34 mouse cellular contexts compared by ENCODE assay signal in the genomic region with DNA sequence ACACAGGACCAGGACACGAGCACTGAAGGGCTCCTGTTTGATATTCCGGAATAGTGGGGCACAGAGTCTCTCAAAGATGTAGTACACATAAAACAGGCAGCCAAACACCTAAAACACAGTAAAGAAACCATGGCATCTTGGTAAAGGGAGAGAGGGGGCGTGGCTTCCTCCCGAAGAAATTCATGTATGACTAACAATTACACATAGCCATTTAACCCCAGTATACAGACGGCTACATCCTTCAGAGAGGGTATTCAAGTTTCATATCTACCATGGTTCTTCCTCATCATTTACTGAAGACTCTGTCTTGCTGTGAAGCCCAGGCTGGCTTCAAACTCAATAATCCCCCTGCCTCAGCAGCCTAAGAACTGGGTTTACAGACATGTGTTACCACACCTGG. TPM values are rescaled to one million over a fixed set of nuclear protein-coding genes. Genes with fewer than 3 reads are reported as not detected.
DNase-seq lines count a peak whose midpoint lies in the region; ATAC-seq and TF ChIP-seq lines count a peak whose summit lies in the region.
"Had no signal": no experiment of that assay in that cellular context is flagged by ENCODE, and none has a peak within 500 bp of the region (broad histone marks: within the 10 kb centered on the region; RNA-seq: fewer than 3 reads in every experiment).

No protein-coding gene starts in this region.

- ATAC-seq in inflammation-experienced regulatory T-cells, adult 6 months, result peak; percentile 35
- ATAC-seq in neural tube, embryonic 15.5 days (ENCODE audit: low FRiP score), result no peak
- ATAC-seq: forebrain, embryonic 16.5 days had no signal

- H3K27me3 ChIP-seq in spleen, adult 2 months (ENCODE audit: control insufficient read depth, insufficient read depth, low read length), result no peaks in the 10 kb centered on the region
- no peaks in the 10 kb centered on the region for H3K27me3 ChIP-seq in neural tube, embryonic 15.5 days (replicated peaks)
- H3K27me3 ChIP-seq: embryonic facial prominence, embryonic 12.5 days; heart, embryonic 12.5 days; limb, embryonic 15.5 days; neural tube, embryonic 12.5 days had no signal

- no peak overlapping the region for H3K4me2 ChIP-seq in neural tube, embryonic 15.5 days
- H3K4me2 ChIP-seq: embryonic facial prominence, embryonic 12.5 days; heart, embryonic 12.5 days; hindbrain, embryonic 14.5 days; limb, embryonic 15.5 days; lung, embryonic 14.5 days; midbrain, embryonic 11.5 days; neural tube, embryonic 12.5 days had no signal

- peaks cover 10% of the 10 kb centered on the region for H3K4me1 ChIP-seq in spleen, adult 2 months (ENCODE audit: control insufficient read depth, insufficient read depth, insufficient read length)
- H3K4me1 ChIP-seq in bone marrow, adult 2 months (ENCODE audit: control insufficient read depth, insufficient read depth, low read length), result peaks cover 3% of the 10 kb centered on the region
- no peaks in the 10 kb centered on the region for H3K4me1 ChIP-seq in neural tube, embryonic 15.5 days
- H3K4me1 ChIP-seq: embryonic facial prominence, embryonic 12.5 days; heart, embryonic 12.5 days; limb, embryonic 10.5 days; limb, embryonic 15.5 days; neural tube, embryonic 12.5 days had no signal

- H3K4me3 ChIP-seq in spleen, adult 2 months (ENCODE audit: extremely low read depth, insufficient read depth, insufficient read length), result no peak overlapping the region
- no peak overlapping the region for H3K4me3 ChIP-seq in bone marrow, adult 2 months (replicated peaks; ENCODE audit: control insufficient read depth, low read depth, low read length)
- no peak overlapping the region for H3K4me3 ChIP-seq in neural tube, embryonic 15.5 days (replicated peaks)
- H3K4me3 ChIP-seq: embryonic facial prominence, embryonic 12.5 days; gastrocnemius, adult 2 months; heart, adult 2 months; heart, embryonic 12.5 days; layer of hippocampus, adult 2 months; limb, embryonic 10.5 days; limb, embryonic 15.5 days; myocyte; neural tube, embryonic 12.5 days had no signal

- no peak overlapping the region for H3K9ac ChIP-seq in neural tube, embryonic 15.5 days (replicated peaks)
- H3K9ac ChIP-seq: embryonic facial prominence, embryonic 12.5 days; heart, embryonic 12.5 days; hindbrain, embryonic 14.5 days; limb, embryonic 15.5 days; liver, embryonic 14.5 days; lung, embryonic 14.5 days; neural tube, embryonic 12.5 days had no signal

- no peaks in the 10 kb centered on the region for H3K9me3 ChIP-seq in neural tube, embryonic 15.5 days (replicated peaks)
- H3K9me3 ChIP-seq: embryonic facial prominence, embryonic 12.5 days; G1E; heart, embryonic 12.5 days; limb, embryonic 10.5 days; limb, embryonic 15.5 days; neural tube, embryonic 12.5 days had no signal

- WGBS in spleen, adult 2 months, result 56% methylated on average over 5 of the region's 5 CpGs
- WGBS in bone marrow, adult 2 months, result 58% methylated on average over 5 of the region's 5 CpGs
- 98% methylated on average over 5 of the region's 5 CpGs for WGBS in neural tube, embryonic 15.5 days

- H3K36me3 ChIP-seq in spleen, adult 2 months (ENCODE audit: control insufficient read depth, insufficient read depth, low read length), result peaks cover 10% of the 10 kb centered on the region
- H3K36me3 ChIP-seq in neural tube, embryonic 15.5 days, result peaks cover 16% of the 10 kb centered on the region

- H3K27ac ChIP-seq in spleen, adult 2 months (ENCODE audit: insufficient read depth, low read length), result peak overlapping the region; percentile 79
- peak overlapping the region; percentile 21; the same call in 1 of the 2 replicates for H3K27ac ChIP-seq in bone marrow, adult 2 months (ENCODE audit: control insufficient read depth, insufficient read depth, low read depth, low read length, poor library complexity)
- no peak overlapping the region for H3K27ac ChIP-seq in neural tube, embryonic 15.5 days (replicated peaks)
- H3K27ac ChIP-seq: embryonic facial prominence, embryonic 12.5 days; gastrocnemius, adult 2 months; heart, adult 2 months; hindbrain, embryonic 14.5 days; layer of hippocampus, adult 2 months; limb, embryonic 10.5 days; limb, embryonic 15.5 days; liver, embryonic 14.5 days; neural tube, embryonic 12.5 days had no signal

- no peak for DNase-seq in spleen, adult 2 months (ENCODE audit: low read depth in 1 of 2, low spot score in 2 of 2)
- no peak for DNase-seq in spleen, adult 18-20 months
- no peak for DNase-seq in adrenal gland, postnatal 10 days
- no peak for DNase-seq in kidney, adult 11 months
- DNase-seq: adrenal gland, adult 8-10 months; cerebellum, adult 18-20 months; cerebellum, postnatal 14 days; gastrocnemius, adult 2 months; gastrocnemius, postnatal 36 days; kidney, adult 2 months; kidney, postnatal 36 days; lung, embryonic 14.5 days; lung, postnatal 14 days; thymus, adult 18-20 months; thymus, postnatal 4 days had no signal

- no peak for TF ChIP-seq POLR2A in spleen, adult 2 months (IDR thresholded peaks at IDR 0.05; ENCODE audit: low read depth, low read length)
- TF ChIP-seq POLR2A in bone marrow, adult 2 months (IDR thresholded peaks at IDR 0.05; ENCODE audit: borderline replicate concordance, control insufficient read depth, low read depth, low read length), result no peak

- TF ChIP-seq CTCF in spleen, adult 2 months (IDR thresholded peaks at IDR 0.05; ENCODE audit: extremely low read depth, insufficient read depth, insufficient read length, insufficient replicate concordance), result no peak
- TF ChIP-seq CTCF in bone marrow, adult 2 months (IDR thresholded peaks at IDR 0.05; ENCODE audit: control insufficient read depth, insufficient read depth, low read length), result no peak

RNA-seq across cellular contexts. Expression of gene Axdnd1, which starts 16.8 kb away (rescaled TPM):
- polyA plus RNA-seq in spleen, adult 2 months (2012; rRNA removed), result not detected in 2 replicates
- 0.56 and 1.6 TPM in 2 replicates for polyA plus RNA-seq in bone marrow, adult 2 months (2011; ENCODE audit: insufficient read depth, insufficient read length, low replicate concordance, missing spikeins)
- polyA plus RNA-seq in inflammation-experienced regulatory T-cells, adult 6 months (2017; shearing (Covaris generic)), result 1 to 10 TPM in 1 of 3 experiments, under 1 TPM in 2; 0.34 to 1.0 (median 0.69) TPM
- total RNA-seq in adrenal gland, postnatal 10 days (2021), result 1 to 10 TPM in 1 of 2 experiments, under 1 TPM in 1; 0.78 to 1.1 TPM
- 0.22 TPM in 1 of 2 replicates, not detected in the other for polyA plus RNA-seq in neural tube, embryonic 15.5 days (2015; fragmentation: Nextera tagmentation; extraction: Ambion mirVana)
- total RNA-seq: gastrocnemius, adult 2 months; heart, adult 2 months; hematopoietic stem cell, adult 5-6 weeks; midbrain, postnatal 0 days had no signal
- polyA plus RNA-seq: forebrain, embryonic 16.5 days; G1E; heart, adult 2 months; heart, postnatal 0 days; kidney, adult 2 months; neural tube, embryonic 12.5 days had no signal

RNA-seq across cellular contexts. Expression of gene Soat1, which starts 36.4 kb away (rescaled TPM):
- 21.3 and 26.0 TPM in 2 replicates for polyA plus RNA-seq in spleen, adult 2 months (2012; rRNA removed)
- 4.2 and 14.6 TPM in 2 replicates for polyA plus RNA-seq in bone marrow, adult 2 months (2011; ENCODE audit: insufficient read depth, insufficient read length, low replicate concordance, missing spikeins)
- polyA plus RNA-seq in inflammation-experienced regulatory T-cells, adult 6 months (2017; shearing (Covaris generic)), result 10 to 100 TPM; 48.8 to 63.8 (median 56.9) TPM
- total RNA-seq in adrenal gland, postnatal 10 days (2021), result 100 to 1,000 TPM; 353 to 427 TPM
- polyA plus RNA-seq in neural tube, embryonic 15.5 days (2015; fragmentation: Nextera tagmentation; extraction: Ambion mirVana), result 9.8 and 16.6 TPM in 2 replicates
